30 mouse cellular contexts compared by ENCODE assay signal in genomic region chr2:58520727-58521126, GRCm38 (mm10). TPM values are rescaled to one million over a fixed set of nuclear protein-coding genes. Genes with fewer than 3 reads are reported as not detected.
DNase-seq lines count a peak whose midpoint lies in the region; ATAC-seq and TF ChIP-seq lines count a peak whose summit lies in the region.
"Had no signal": no experiment of that assay in that cellular context is flagged by ENCODE, and none has a peak within 500 bp of the region (broad histone marks: within the 10 kb centered on the region; RNA-seq: fewer than 3 reads in every experiment).

No protein-coding gene starts in this region.

- peaks cover 10% of the 10 kb centered on the region; the same call in 1 of the 2 replicates for H3K4me1 ChIP-seq in forebrain, postnatal 0 days (ENCODE audit: insufficient read depth)
- H3K4me1 ChIP-seq in forebrain, embryonic 14.5 days (ENCODE audit: control insufficient read depth, insufficient read depth, low read length), result peaks cover 12% of the 10 kb centered on the region
- H3K4me1 ChIP-seq in heart, embryonic 16.5 days (ENCODE audit: control insufficient read depth, insufficient read depth, low read length), result peaks cover 75% of the 10 kb centered on the region
- H3K4me1 ChIP-seq in lung, embryonic 14.5 days (ENCODE audit: insufficient read depth), result peaks cover 11% of the 10 kb centered on the region; the same call in 1 of the 2 replicates
- peaks cover 14% of the 10 kb centered on the region; the same call in 1 of the 2 replicates for H3K4me1 ChIP-seq in stomach, embryonic 14.5 days (ENCODE audit: control insufficient read depth, insufficient read depth, low read length)
- H3K4me1 ChIP-seq: megakaryocyte, embryonic 14.5 days had no signal

- no peaks in the 10 kb centered on the region for H3K36me3 ChIP-seq in forebrain, postnatal 0 days (ENCODE audit: insufficient read depth)
- no peaks in the 10 kb centered on the region for H3K36me3 ChIP-seq in forebrain, embryonic 14.5 days (ENCODE audit: control insufficient read depth, insufficient read depth, low read length)
- H3K36me3 ChIP-seq in heart, embryonic 16.5 days (ENCODE audit: control insufficient read depth, insufficient read depth), result no peaks in the 10 kb centered on the region
- no peaks in the 10 kb centered on the region for H3K36me3 ChIP-seq in lung, embryonic 14.5 days (ENCODE audit: insufficient read depth)
- H3K36me3 ChIP-seq in stomach, embryonic 14.5 days (ENCODE audit: control insufficient read depth, insufficient read depth, low read length), result no peaks in the 10 kb centered on the region
- H3K36me3 ChIP-seq: embryonic facial prominence, embryonic 12.5 days; hindbrain, embryonic 10.5 days; limb, embryonic 13.5 days; liver, embryonic 13.5 days had no signal

- H3K9me3 ChIP-seq in forebrain, postnatal 0 days (ENCODE audit: low read length), result no peaks in the 10 kb centered on the region
- H3K9me3 ChIP-seq in forebrain, embryonic 14.5 days (replicated peaks; ENCODE audit: control insufficient read depth, low read length), result no peaks in the 10 kb centered on the region
- no peaks in the 10 kb centered on the region for H3K9me3 ChIP-seq in heart, embryonic 16.5 days (replicated peaks; ENCODE audit: control insufficient read depth, low read length)
- no peaks in the 10 kb centered on the region for H3K9me3 ChIP-seq in lung, embryonic 14.5 days (ENCODE audit: low read depth, low read length)
- H3K9me3 ChIP-seq in stomach, embryonic 14.5 days (ENCODE audit: control insufficient read depth, low read depth, low read length), result no peaks in the 10 kb centered on the region
- H3K9me3 ChIP-seq: embryonic facial prominence, embryonic 12.5 days; hindbrain, embryonic 10.5 days; limb, embryonic 13.5 days; liver, embryonic 13.5 days had no signal

- TF ChIP-seq CTCF in forebrain, postnatal 0 days (IDR thresholded peaks at IDR 0.05; ENCODE audit: low read depth), result no peak
- no peak for TF ChIP-seq CTCF in lung, embryonic 14.5 days (IDR thresholded peaks at IDR 0.05; ENCODE audit: low read depth)

- peak; percentile 46; the same call in 1 of the 2 replicates for ATAC-seq in forebrain, postnatal 0 days
- no peak for ATAC-seq in forebrain, embryonic 14.5 days
- peak; percentile 28; the same call in 1 of the 2 replicates for ATAC-seq in heart, embryonic 16.5 days (replicated peaks; ENCODE audit: extremely low read depth, insufficient read depth, low FRiP score)
- ATAC-seq in lung, embryonic 14.5 days (ENCODE audit: insufficient read depth), result peak; percentile 70; the same call in 1 of the 2 replicates
- ATAC-seq in stomach, embryonic 14.5 days (ENCODE audit: insufficient number of reproducible peaks, insufficient read depth, low FRiP score, low read depth), result peak; percentile 24; the same call in 1 of the 2 replicates
- ATAC-seq: hindbrain, postnatal 0 days had no signal

- H3K4me2 ChIP-seq in forebrain, postnatal 0 days (ENCODE audit: low read depth), result no peak overlapping the region
- H3K4me2 ChIP-seq in forebrain, embryonic 14.5 days (ENCODE audit: low read length), result no peak overlapping the region
- no peak overlapping the region for H3K4me2 ChIP-seq in heart, embryonic 16.5 days (ENCODE audit: low read depth, low read length)
- no peak overlapping the region for H3K4me2 ChIP-seq in lung, embryonic 14.5 days
- H3K4me2 ChIP-seq in stomach, embryonic 14.5 days (replicated peaks; ENCODE audit: low read depth, low read length), result no peak overlapping the region
- H3K4me2 ChIP-seq: embryonic facial prominence, embryonic 12.5 days; limb, embryonic 13.5 days; liver, embryonic 13.5 days had no signal

- no peak for DNase-seq in forebrain, postnatal 0 days
- no peak for DNase-seq in forebrain, embryonic 14.5 days (ENCODE audit: low spot score)
- no peak for DNase-seq in heart, adult 9 months (ENCODE audit: low spot score in 2 of 2)
- DNase-seq in lung, embryonic 14.5 days, result peak; percentile 56
- no peak for DNase-seq in lung, adult 18-20 months
- no peak for DNase-seq in urinary bladder, adult 2 months (ENCODE audit: low spot score)
- DNase-seq: adrenal gland, postnatal 10 days; cerebellum, adult 2 months; cerebellum, postnatal 25 days; gastrocnemius, postnatal 14 days; kidney, adult 8-10 months; kidney, postnatal 14 days; layer of hippocampus, postnatal 36 days; liver, embryonic 13.5 days; lung, postnatal 10 days; midbrain, embryonic 14.5 days; right cerebral cortex, postnatal 14 days; thymus, postnatal 14 days had no signal

- no peak overlapping the region for H3K27ac ChIP-seq in forebrain, postnatal 0 days (ENCODE audit: low read depth, low read length)
- no peak overlapping the region for H3K27ac ChIP-seq in forebrain, embryonic 14.5 days (ENCODE audit: low read depth, low read length)
- peak overlapping the region; percentile 25; the same call in 1 of the 2 replicates for H3K27ac ChIP-seq in heart, embryonic 16.5 days (ENCODE audit: low read length)
- no peak overlapping the region for H3K27ac ChIP-seq in lung, embryonic 14.5 days (ENCODE audit: low read depth)
- H3K27ac ChIP-seq in stomach, embryonic 14.5 days (ENCODE audit: low read length), result no peak overlapping the region
- H3K27ac ChIP-seq: embryonic facial prominence, embryonic 12.5 days; hindbrain, embryonic 10.5 days; hindbrain, postnatal 0 days; limb, embryonic 13.5 days; liver, embryonic 13.5 days had no signal

- H3K4me3 ChIP-seq in forebrain, postnatal 0 days (ENCODE audit: low read depth, low read length), result no peak overlapping the region
- H3K4me3 ChIP-seq in forebrain, embryonic 14.5 days (ENCODE audit: low read depth, low read length), result no peak overlapping the region
- H3K4me3 ChIP-seq in heart, embryonic 16.5 days (ENCODE audit: low read length), result no peak overlapping the region
- no peak overlapping the region for H3K4me3 ChIP-seq in lung, embryonic 14.5 days (ENCODE audit: low read depth, low read length)
- no peak overlapping the region for H3K4me3 ChIP-seq in stomach, embryonic 14.5 days (ENCODE audit: low read depth, low read length)
- H3K4me3 ChIP-seq: embryonic facial prominence, embryonic 12.5 days; hindbrain, embryonic 10.5 days; limb, embryonic 13.5 days; liver, embryonic 13.5 days; megakaryocyte, embryonic 14.5 days had no signal

- 81% methylated on average over 9 of the region's 9 CpGs for WGBS in forebrain, postnatal 0 days
- 91% methylated on average over 9 of the region's 9 CpGs for WGBS in forebrain, embryonic 14.5 days
- 50% methylated on average over 9 of the region's 9 CpGs for WGBS in heart, embryonic 16.5 days
- WGBS in lung, embryonic 14.5 days, result 52% methylated on average over 9 of the region's 9 CpGs
- 62% methylated on average over 9 of the region's 9 CpGs for WGBS in stomach, embryonic 14.5 days

- no peak overlapping the region for H3K9ac ChIP-seq in forebrain, postnatal 0 days
- H3K9ac ChIP-seq in forebrain, embryonic 14.5 days (ENCODE audit: low read length), result no peak overlapping the region
- H3K9ac ChIP-seq in heart, embryonic 16.5 days (ENCODE audit: low read length), result no peak overlapping the region
- H3K9ac ChIP-seq in lung, embryonic 14.5 days, result no peak overlapping the region
- H3K9ac ChIP-seq in stomach, embryonic 14.5 days (replicated peaks; ENCODE audit: low read depth, low read length), result no peak overlapping the region
- H3K9ac ChIP-seq: embryonic facial prominence, embryonic 12.5 days; limb, embryonic 13.5 days; liver, embryonic 13.5 days had no signal

- no peaks in the 10 kb centered on the region for H3K27me3 ChIP-seq in forebrain, postnatal 0 days (ENCODE audit: insufficient read depth, low read length)
- H3K27me3 ChIP-seq in forebrain, embryonic 14.5 days (replicated peaks; ENCODE audit: control insufficient read depth, insufficient read depth, low read length), result no peaks in the 10 kb centered on the region
- H3K27me3 ChIP-seq in heart, embryonic 16.5 days (ENCODE audit: control insufficient read depth, insufficient read depth, low read length), result no peaks in the 10 kb centered on the region
- H3K27me3 ChIP-seq in lung, embryonic 14.5 days (ENCODE audit: insufficient read depth, low read length), result no peaks in the 10 kb centered on the region
- no peaks in the 10 kb centered on the region for H3K27me3 ChIP-seq in stomach, embryonic 14.5 days (ENCODE audit: control insufficient read depth, insufficient read depth, low read length)
- H3K27me3 ChIP-seq: embryonic facial prominence, embryonic 12.5 days; limb, embryonic 13.5 days; liver, embryonic 13.5 days; megakaryocyte, embryonic 14.5 days had no signal

RNA-seq across cellular contexts. Expression of gene Acvr1, which starts 46.2 kb away (rescaled TPM):
- 14.8 and 16.4 TPM in 2 replicates for total RNA-seq in forebrain, postnatal 0 days (2014; rRNA removed)
- polyA plus RNA-seq in forebrain, postnatal 0 days (2015; fragmentation: Nextera tagmentation; extraction: Ambion mirVana), result 5.6 and 6.4 TPM in 2 replicates
- polyA plus RNA-seq in forebrain, embryonic 14.5 days (2014; fragmentation: Nextera tagmentation; extraction: Ambion mirVana), result 8.7 and 9.5 TPM in 2 replicates
- 7.2 and 8.0 TPM in 2 replicates for polyA plus RNA-seq in heart, embryonic 16.5 days (2015; fragmentation: Nextera tagmentation; extraction: Ambion mirVana)
- 6.5 and 7.4 TPM in 2 replicates for polyA plus RNA-seq in lung, embryonic 14.5 days (2014; fragmentation: Nextera tagmentation; extraction: Ambion mirVana)
- polyA plus RNA-seq in stomach, embryonic 14.5 days (2014; fragmentation: Nextera tagmentation; extraction: Ambion mirVana), result 9.5 and 10.5 TPM in 2 replicates
- polyA plus RNA-seq in urinary bladder, adult 2 months (2012; rRNA removed), result 21.9 and 31.2 TPM in 2 replicates

RNA-seq across cellular contexts. Expression of gene Upp2, which starts 46.4 kb away (rescaled TPM):
- total RNA-seq in forebrain, postnatal 0 days (2014; rRNA removed), result 12.6 and 19.9 TPM in 2 replicates
- polyA plus RNA-seq in forebrain, postnatal 0 days (2015; fragmentation: Nextera tagmentation; extraction: Ambion mirVana), result 10.8 and 12.5 TPM in 2 replicates
- 13.1 TPM in 2 replicates for polyA plus RNA-seq in forebrain, embryonic 14.5 days (2014; fragmentation: Nextera tagmentation; extraction: Ambion mirVana)
- 5.4 and 6.4 TPM in 2 replicates for polyA plus RNA-seq in heart, embryonic 16.5 days (2015; fragmentation: Nextera tagmentation; extraction: Ambion mirVana)
- 7.0 and 8.6 TPM in 2 replicates for polyA plus RNA-seq in lung, embryonic 14.5 days (2014; fragmentation: Nextera tagmentation; extraction: Ambion mirVana)
- 9.2 and 11.6 TPM in 2 replicates for polyA plus RNA-seq in stomach, embryonic 14.5 days (2014; fragmentation: Nextera tagmentation; extraction: Ambion mirVana)
- polyA plus RNA-seq in urinary bladder, adult 2 months (2012; rRNA removed), result 14.5 and 14.9 TPM in 2 replicates

RNA-seq across cellular contexts. Expression of gene Gm17409, which starts 50.8 kb away (rescaled TPM):
- total RNA-seq in forebrain, postnatal 0 days (2014; rRNA removed), result not detected in 2 replicates
- polyA plus RNA-seq in forebrain, postnatal 0 days (2015; fragmentation: Nextera tagmentation; extraction: Ambion mirVana), result not detected in 2 replicates
- not detected in 2 replicates for polyA plus RNA-seq in forebrain, embryonic 14.5 days (2014; fragmentation: Nextera tagmentation; extraction: Ambion mirVana)
- polyA plus RNA-seq in heart, embryonic 16.5 days (2015; fragmentation: Nextera tagmentation; extraction: Ambion mirVana), result not detected in 2 replicates
- polyA plus RNA-seq in lung, embryonic 14.5 days (2014; fragmentation: Nextera tagmentation; extraction: Ambion mirVana), result 0.27 TPM in 1 of 2 replicates, not detected in the other
- 0.26 TPM in 1 of 2 replicates, not detected in the other for polyA plus RNA-seq in stomach, embryonic 14.5 days (2014; fragmentation: Nextera tagmentation; extraction: Ambion mirVana)
- polyA plus RNA-seq in urinary bladder, adult 2 months (2012; rRNA removed), result not detected in 2 replicates
- total RNA-seq: adrenal gland, postnatal 10 days; gastrocnemius, postnatal 14 days; heart, adult 8-10 months; hindbrain, postnatal 0 days; layer of hippocampus, adult 18-20 months; layer of hippocampus, postnatal 36 days; left cerebral cortex, postnatal 14 days had no signal
- polyA plus RNA-seq: cerebellum, adult 2 months; embryonic facial prominence, embryonic 12.5 days; forebrain, embryonic 11.5 days; hindbrain, embryonic 10.5 days; hindbrain, postnatal 0 days; limb, embryonic 13.5 days; liver, embryonic 13.5 days; midbrain, embryonic 14.5 days; neural tube, embryonic 11.5 days had no signal
